Mouse (Mus musculus) adrenal gland, postnatal 4 days (tissue): ENCODE data around the gene Psmg4. TPM values are rescaled to one million over a fixed set of nuclear protein-coding genes. Genes with fewer than 3 reads are reported as not detected.

Experiments used
- DNase-seq, 2 experiments: peaks; one replicate each; pipeline ENCODE4 v3.0.0; 2021 to 2022; ENCODE audit warnings: low spot score in 2 of 2, mixed read lengths in 2 of 2
- total RNA-seq, 2 experiments: library from RNA; stranded (reverse); gene quantifications; 2 replicates each; pipeline ENCODE4 v1.2.3; 2021

Gene Psmg4
- total RNA-seq, 2 experiments from 2014 or later = 45.2 to 50.0 TPM

GRCm38 (mm10) chr13:34192414-34193191 lies 29.8 kb downstream of the Psmg4 start:
- peak in 1 of 2 experiments; percentile 28 for DNase-seq

DNA sequence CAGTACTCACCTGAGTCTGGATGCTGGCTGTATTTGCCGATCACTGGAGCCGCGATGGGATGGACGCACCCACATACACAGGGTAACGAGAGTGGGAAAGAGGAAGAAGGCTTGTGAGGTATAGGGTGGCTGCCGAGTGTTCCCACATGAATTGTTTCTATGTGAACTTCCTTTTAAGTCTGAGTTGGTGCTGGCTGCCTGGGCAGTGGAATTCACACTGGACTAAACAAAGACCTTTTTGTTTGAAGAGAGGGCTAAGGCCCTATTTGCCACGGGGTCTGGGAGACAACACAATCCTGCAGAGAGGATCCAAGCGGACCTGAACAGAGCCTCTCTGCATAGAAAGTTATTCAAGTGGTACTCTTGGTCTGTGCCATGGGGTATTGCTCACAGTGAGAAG lies 30.6 kb downstream of the Psmg4 start:
- no peak for DNase-seq

- DNase-seq = no peak
Measured at GRCm38 (mm10) chr13:34195676-34196075, 32.9 kb downstream of the Psmg4 start.

- DNase-seq = no peak
Measured at GRCm38 (mm10) chr13:34205216-34205615, 42.5 kb downstream of the Psmg4 start.

DNA sequence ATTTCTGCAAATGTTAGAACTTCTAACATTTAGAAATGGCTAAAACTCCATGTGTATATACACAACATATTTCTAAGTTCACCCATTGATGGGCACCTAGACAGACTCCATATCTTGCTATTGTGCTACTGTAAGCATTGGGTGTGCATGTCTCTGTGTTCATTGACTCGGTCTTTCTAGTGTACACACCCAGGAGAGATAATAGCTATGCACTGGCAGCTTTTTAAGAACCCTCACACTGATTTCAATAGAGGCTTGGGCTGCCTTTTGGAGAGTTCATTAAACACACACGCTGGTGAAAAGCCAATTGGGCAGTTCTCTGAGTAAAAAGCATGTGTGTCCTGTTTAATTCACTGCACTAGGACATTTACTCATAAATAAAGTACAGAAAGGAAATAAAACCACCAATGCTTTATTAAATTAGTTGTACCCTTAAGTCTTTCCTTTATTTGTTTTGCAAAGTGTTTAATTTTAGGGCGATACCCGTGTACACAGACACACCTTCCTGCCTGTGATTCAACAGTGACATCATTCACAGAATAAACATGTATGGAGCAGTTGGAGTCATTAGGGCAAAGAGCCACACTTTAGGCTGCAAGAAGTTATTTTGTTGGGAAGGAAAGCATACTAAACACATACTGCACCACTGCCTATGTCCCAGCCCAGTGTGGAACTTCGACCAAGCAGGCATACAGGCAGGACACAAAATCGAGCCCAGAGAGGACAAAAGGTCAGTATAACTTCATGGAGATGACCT lies 45.1 kb downstream of the Psmg4 start:
- no peak for DNase-seq

DNA sequence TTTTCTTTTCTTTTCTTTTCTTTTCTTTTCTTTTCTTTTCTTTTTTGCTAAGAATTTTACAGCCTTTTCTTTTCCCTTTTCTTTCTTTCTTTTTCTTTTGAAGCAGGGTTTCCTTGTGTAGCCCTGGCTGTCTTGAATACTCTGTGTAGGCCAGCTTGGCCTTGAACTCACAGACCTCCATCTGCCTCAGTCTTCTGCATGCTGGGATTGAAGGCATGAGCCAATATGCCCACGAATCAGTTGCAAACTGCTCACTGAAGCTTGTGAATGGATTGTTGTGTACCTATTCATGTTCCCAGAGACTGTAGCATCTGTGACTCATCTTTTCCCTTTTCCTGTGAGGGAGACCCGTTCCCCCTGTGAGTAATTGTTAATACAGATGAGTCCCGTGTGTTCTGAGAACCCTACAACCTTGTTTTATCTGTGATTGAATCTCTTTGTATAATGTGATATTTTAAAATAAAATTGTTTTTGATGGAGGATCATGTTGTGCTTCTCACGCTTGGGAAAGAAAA lies 48.6 kb downstream of the Psmg4 start:
- no peak for DNase-seq

DNA sequence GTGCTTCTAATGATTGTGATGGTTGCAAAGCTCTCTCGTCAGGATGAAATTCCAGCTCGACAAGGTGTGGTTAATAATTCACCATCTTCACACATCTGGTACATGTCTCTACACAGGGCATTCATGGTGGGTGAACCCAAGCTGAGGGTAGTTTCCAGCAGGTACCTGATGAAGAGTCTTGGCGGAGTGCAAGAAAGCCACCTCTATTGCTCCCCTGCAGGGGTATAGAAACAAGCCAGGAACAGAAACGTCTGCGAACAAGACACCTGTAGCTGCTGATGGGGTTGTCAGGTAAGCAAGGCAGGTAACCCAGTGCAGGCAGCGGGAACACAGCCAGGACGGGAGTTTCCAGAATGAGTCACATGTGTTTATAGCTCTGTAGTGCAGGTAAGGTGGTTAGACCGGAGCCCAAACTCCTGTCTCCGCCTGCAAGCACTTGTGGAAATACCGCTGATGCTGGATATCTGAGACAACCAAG lies 50.0 kb downstream of the Psmg4 start:
- DNase-seq = no peak

DNA sequence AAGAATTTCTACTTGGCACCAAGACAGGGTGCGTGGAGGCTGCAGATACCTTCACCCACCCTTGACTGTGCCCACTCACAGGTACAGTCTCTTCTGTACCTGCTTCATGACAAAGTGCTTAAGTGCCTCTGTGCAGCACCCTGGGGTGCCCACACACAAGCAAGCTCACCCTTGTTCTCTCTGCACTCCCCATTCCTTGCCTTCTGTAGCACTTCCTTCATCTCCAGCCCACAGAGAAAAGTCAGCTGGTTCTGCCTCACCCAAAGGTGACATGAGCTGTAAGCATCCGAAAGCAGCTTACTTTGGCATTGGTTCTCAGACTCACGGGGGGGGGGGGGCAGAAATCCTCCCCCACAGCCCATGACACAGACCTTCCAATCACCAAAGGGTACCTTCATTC lies 52.1 kb downstream of the Psmg4 start:
- DNase-seq = no peak

DNA sequence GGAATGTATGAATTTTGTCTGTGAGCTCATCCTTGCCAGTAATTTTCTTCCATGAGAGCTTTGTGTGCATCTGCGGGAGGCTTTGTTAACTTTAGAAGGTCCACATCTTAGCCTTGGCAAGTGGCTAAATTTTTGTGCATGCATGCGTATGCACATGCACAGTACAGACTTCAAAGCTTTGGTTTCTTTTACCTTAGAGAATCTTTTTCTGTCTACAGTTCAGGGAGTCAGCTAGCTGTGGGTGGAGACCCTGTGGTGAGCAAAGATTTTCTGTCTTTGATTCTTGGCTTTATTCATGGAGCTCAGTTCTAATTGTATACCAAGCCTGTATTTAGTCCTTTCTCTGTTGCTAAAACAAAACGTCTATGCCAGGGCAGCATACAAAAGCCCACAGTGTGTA lies 56.0 kb downstream of the Psmg4 start:
- DNase-seq = no peak

- no peak for DNase-seq
Measured at GRCm38 (mm10) chr13:34219728-34220127, 57.0 kb downstream of the Psmg4 start.

- peak; percentile 25 to 37 for DNase-seq
Measured at GRCm38 (mm10) chr13:34222985-34223384, 60.2 kb downstream of the Psmg4 start.

GRCm38 (mm10) chr13:34226940-34227339 lies 64.2 kb downstream of the Psmg4 start:
- DNase-seq = no peak

Other genes starting within 250 kb of the Psmg4 start
- 10 to 100 TPM; 39.6 to 40.3 TPM for gene Nqo2, start 198.3 kb upstream of the Psmg4 start, total RNA-seq
- 10 to 100 TPM; 32.1 to 35.0 TPM for gene Ripk1, start 160.6 kb upstream of the Psmg4 start, total RNA-seq
- gene Serpinb6a, start 160.2 kb upstream of the Psmg4 start, total RNA-seq = 100 to 1,000 TPM; 243 to 249 TPM
- 10 to 100 TPM; 86.7 to 92.3 TPM for gene Bphl, start 125.4 kb upstream of the Psmg4 start, total RNA-seq
- 100 to 1,000 TPM in 1 of 2 experiments, 10 to 100 TPM in 1; 98.3 to 122 TPM for gene Tubb2a, start 85.0 kb upstream of the Psmg4 start, total RNA-seq
- gene Tubb2b, start 32.5 kb upstream of the Psmg4 start, total RNA-seq = 100 to 1,000 TPM in 1 of 2 experiments, 10 to 100 TPM in 1; 59.8 to 108 TPM
- gene Slc22a23, start 182.2 kb downstream of the Psmg4 start, total RNA-seq = 1 to 10 TPM; 7.9 to 8.6 TPM